Mouse (Mus musculus): ENCODE results near the gene Olfr1393. TPM values are rescaled to one million over a fixed set of nuclear protein-coding genes. Genes with fewer than 3 reads are reported as not detected.

Gene Olfr1393
- total RNA-seq, 2 experiments from 2014 or later, result not detected

DNA sequence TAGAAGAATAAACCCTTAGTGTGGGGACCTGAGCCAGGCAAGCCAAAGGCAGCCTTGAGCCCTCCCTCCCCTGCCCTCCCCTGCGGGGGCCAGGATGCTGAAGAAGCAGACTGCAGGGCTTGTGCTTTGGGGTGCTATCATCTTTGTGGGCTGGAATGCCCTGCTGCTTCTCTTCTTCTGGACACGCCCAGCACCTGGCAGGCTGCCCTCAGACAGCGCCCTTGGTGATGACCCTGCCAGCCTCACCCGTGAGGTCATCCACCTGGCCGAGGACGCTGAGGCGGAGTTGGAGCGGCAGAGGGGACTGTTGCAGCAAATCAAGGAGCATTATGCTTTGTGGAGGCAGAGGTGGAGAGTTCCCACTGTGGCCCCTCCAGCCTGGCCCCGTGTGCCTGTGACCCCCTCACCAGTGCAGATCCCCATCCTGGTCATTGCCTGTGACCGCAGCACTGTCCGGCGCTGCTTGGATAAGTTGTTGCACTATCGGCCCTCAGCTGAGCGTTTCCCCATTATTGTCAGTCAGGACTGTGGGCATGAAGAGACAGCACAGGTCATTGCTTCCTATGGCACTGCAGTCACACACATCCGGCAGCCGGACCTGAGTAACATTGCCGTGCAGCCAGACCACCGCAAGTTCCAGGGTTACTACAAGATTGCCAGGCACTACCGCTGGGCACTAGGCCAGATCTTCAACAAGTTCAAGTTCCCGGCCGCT lies 17.3 kb upstream of the Olfr1393 start:
- no peak overlapping the region for H3K4me3 ChIP-seq
- TF ChIP-seq CTCF (conservative IDR thresholded peaks at IDR 0.05), result no peak
- no peak for DNase-seq (ENCODE audit: low spot score in 2 of 2)
- peak overlapping the region; percentile 44; the same call in 1 of the 2 replicates for H3K27ac ChIP-seq

DNA sequence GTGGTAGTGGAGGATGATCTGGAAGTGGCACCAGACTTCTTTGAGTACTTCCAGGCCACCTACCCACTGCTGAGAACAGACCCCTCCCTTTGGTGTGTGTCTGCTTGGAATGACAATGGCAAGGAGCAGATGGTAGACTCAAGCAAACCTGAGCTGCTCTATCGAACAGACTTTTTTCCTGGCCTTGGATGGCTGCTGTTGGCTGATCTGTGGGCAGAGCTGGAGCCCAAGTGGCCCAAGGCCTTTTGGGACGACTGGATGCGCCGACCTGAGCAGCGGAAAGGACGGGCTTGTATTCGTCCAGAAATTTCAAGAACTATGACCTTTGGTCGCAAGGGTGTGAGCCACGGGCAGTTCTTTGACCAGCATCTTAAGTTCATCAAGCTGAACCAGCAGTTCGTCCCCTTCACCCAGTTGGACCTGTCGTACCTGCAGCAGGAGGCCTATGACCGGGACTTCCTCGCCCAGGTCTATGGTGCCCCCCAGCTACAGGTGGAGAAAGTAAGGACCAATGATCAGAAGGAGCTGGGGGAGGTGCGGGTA lies 16.7 kb upstream of the Olfr1393 start:
- TF ChIP-seq CTCF (conservative IDR thresholded peaks at IDR 0.05), result no peak
- Histone ChIP-seq H3K27ac (no peak overlapping the region), H3K4me3 (no peak overlapping the region)
- no peak for DNase-seq (ENCODE audit: low spot score in 2 of 2)

DNA sequence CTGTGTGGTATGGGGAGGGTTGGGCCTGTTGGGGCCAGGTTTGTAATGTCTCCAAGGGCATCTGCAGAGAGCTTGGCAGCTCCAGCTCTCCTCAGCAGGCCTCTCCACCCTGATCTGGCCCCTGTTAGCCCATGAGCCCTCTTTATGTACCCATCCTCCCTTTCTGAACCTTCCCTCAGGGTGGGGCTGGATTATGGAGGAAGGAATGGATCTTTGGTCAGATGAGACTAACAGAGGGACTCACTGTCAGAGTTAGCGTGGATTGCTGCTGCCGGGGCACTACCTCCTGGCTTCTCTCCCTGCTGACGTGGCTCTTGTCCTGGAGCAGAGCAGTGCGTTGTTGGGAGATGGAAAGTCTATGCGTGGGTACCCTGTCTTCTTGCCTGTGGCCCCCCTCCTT lies 15.8 kb upstream of the Olfr1393 start:
- DNase-seq (ENCODE audit: low spot score in 2 of 2), result no peak
- H3K4me3 ChIP-seq, result no peak overlapping the region
- TF ChIP-seq CTCF (conservative IDR thresholded peaks at IDR 0.05), result no peak
- no peak overlapping the region for H3K27ac ChIP-seq

- TF ChIP-seq CTCF (conservative IDR thresholded peaks at IDR 0.05), result no peak
- Histone ChIP-seq H3K27ac (no peak overlapping the region), H3K4me3 (no peak overlapping the region)
- DNase-seq (ENCODE audit: low spot score in 2 of 2), result no peak
Measured at GRCm38 (mm10) chr11:49263149-49263548, 15.0 kb upstream of the Olfr1393 start.

GRCm38 (mm10) chr11:49264081-49264480 lies 14.0 kb upstream of the Olfr1393 start:
- no peak for TF ChIP-seq CTCF (conservative IDR thresholded peaks at IDR 0.05)

GRCm38 (mm10) chr11:49264622-49265021 lies 13.5 kb upstream of the Olfr1393 start:
- H3K27ac ChIP-seq, result no peak overlapping the region
- no peak for TF ChIP-seq CTCF (conservative IDR thresholded peaks at IDR 0.05)

More at GRCm38 (mm10) chr11:49264081-49264480, 14.0 kb upstream of the Olfr1393 start:
- Histone ChIP-seq H3K27ac (no peak overlapping the region), H3K4me3 (no peak overlapping the region)
- no peak for DNase-seq (ENCODE audit: low spot score in 2 of 2)

GRCm38 (mm10) chr11:49265101-49265500 lies 13.0 kb upstream of the Olfr1393 start:
- no peak for DNase-seq (ENCODE audit: low spot score in 2 of 2)
- H3K27ac ChIP-seq, result no peak overlapping the region
- no peak for TF ChIP-seq CTCF (conservative IDR thresholded peaks at IDR 0.05)
- no peak overlapping the region for H3K4me3 ChIP-seq

More at GRCm38 (mm10) chr11:49264622-49265021, 13.5 kb upstream of the Olfr1393 start:
- H3K4me3 ChIP-seq, result no peak overlapping the region
- no peak for DNase-seq (ENCODE audit: low spot score in 2 of 2)

- no peak overlapping the region for H3K4me3 ChIP-seq
- DNase-seq (ENCODE audit: low spot score in 2 of 2), result no peak
- no peak overlapping the region for H3K27ac ChIP-seq
- TF ChIP-seq CTCF (conservative IDR thresholded peaks at IDR 0.05), result no peak
Measured at GRCm38 (mm10) chr11:49266671-49267070, 11.4 kb upstream of the Olfr1393 start.

GRCm38 (mm10) chr11:49267316-49267715 lies 10.8 kb upstream of the Olfr1393 start:
- no peak overlapping the region for H3K27ac ChIP-seq
- no peak for DNase-seq (ENCODE audit: low spot score in 2 of 2)
- TF ChIP-seq CTCF (conservative IDR thresholded peaks at IDR 0.05), result no peak
- H3K4me3 ChIP-seq, result no peak overlapping the region

DNA sequence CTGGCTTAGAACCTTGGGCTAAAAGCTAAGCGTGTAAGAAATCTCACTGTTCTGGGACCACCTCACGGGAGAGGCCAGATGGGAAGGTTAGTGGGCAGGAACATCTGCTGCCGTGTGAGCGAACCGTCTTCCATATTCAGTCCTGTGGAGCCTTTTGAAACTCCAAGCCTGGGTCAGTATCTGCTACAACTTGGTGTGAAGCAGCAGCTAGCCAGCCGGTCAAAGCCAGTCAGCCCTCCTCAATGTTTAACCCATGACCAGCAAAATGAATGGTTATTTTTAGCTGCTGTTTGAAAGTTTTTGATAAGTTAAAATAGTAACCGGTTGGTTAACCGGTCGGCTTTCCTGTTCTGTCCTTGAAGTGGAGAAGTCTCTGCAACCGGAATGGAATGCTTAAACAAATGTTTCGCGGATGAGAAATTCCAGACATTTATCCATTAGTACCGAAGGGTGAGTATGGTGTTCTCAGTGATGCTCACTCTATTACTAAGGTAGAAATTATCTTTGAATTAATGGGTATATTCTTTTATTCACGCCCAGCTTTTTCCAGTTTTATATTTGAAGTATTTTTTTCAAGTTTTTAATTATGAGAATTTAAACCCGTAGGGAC lies 10.0 kb upstream of the Olfr1393 start:
- H3K27ac ChIP-seq, result no peak overlapping the region
- TF ChIP-seq CTCF (conservative IDR thresholded peaks at IDR 0.05), result no peak
- no peak for DNase-seq (ENCODE audit: low spot score in 2 of 2)

DNA sequence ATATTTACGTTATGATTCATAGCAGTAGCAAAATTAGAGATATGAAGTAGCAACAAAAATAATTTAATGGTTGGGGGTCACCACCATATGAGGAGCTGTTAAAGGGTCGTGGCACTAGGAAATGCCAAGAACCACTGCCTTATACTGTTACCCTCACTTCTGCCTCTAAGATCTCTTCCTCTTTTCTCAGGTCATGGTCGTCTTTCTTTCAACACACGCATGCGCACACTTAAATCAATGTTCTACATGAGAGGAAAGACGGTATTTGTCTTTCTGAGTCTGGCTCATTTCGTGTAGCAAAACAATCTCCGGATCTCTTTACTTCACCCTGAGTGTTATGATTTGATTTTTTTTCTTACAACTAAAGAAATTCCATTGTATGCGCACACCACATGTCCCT lies 8.3 kb upstream of the Olfr1393 start:
- no peak for TF ChIP-seq CTCF (conservative IDR thresholded peaks at IDR 0.05)
- H3K27ac ChIP-seq, result no peak overlapping the region
- H3K4me3 ChIP-seq, result no peak overlapping the region
- no peak for DNase-seq (ENCODE audit: low spot score in 2 of 2)

More for the DNA sequence above, 10.0 kb upstream of the Olfr1393 start:
- no peak overlapping the region for H3K4me3 ChIP-seq

GRCm38 (mm10) chr11:49270368-49270767 lies 7.7 kb upstream of the Olfr1393 start:
- Histone ChIP-seq H3K4me3 (no peak overlapping the region), H3K27ac (no peak overlapping the region)
- no peak for TF ChIP-seq CTCF (conservative IDR thresholded peaks at IDR 0.05)
- DNase-seq (ENCODE audit: low spot score in 2 of 2), result no peak

GRCm38 (mm10) chr11:49271334-49271733 lies 6.8 kb upstream of the Olfr1393 start:
- Histone ChIP-seq H3K4me3 (no peak overlapping the region), H3K27ac (no peak overlapping the region)
- peak in 1 of 2 experiments; percentile 60 for DNase-seq (ENCODE audit: low spot score in 2 of 2)
- TF ChIP-seq CTCF (conservative IDR thresholded peaks at IDR 0.05), result peak; percentile 85
